Mouse (Mus musculus): Measurements from ENCODE around the gene Mapk8ip3.

DNA sequence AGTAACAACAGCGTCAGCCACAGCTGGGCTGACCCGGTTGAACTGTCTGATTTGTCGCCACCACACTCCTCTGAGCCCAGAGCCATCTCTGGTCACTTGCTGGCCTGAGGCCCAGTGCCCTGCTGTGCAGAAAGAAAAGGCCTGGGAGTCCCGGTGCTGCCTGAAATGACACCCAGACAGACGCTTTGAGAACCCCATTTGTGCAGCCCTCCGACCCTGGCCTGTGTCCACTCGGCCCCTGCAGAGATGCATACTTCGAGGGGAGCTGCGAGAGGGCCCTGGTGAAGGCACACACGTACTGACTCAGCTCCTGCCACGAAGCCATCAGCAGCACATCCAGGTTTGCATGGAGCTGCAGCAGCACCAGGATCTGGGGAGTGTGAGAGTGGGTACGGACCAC, 44.0 kb downstream of the Mapk8ip3 start:
- TF ChIP-seq CTCF (IDR thresholded peaks at IDR 0.05; ENCODE audit: borderline replicate concordance, insufficient read depth, low read length): no peak
- no peak for TF ChIP-seq POLR2A (IDR thresholded peaks at IDR 0.05; ENCODE audit: low read depth, low read length)
